Mouse (Mus musculus) B cell, adult 67 days (primary cell): ENCODE measurements around the gene Cyren. TPM values are rescaled to one million over a fixed set of nuclear protein-coding genes. Genes with fewer than 3 reads are reported as not detected.

Experiments
- total RNA-seq, 2 experiments: library from RNA; stranded (reverse); gene quantifications; 4 replicates each; pipeline ENCODE4 v1.2.4; 2023

The Cyren gene
- 10 to 100 TPM; 11.5 to 16.5 TPM for total RNA-seq

DNA sequence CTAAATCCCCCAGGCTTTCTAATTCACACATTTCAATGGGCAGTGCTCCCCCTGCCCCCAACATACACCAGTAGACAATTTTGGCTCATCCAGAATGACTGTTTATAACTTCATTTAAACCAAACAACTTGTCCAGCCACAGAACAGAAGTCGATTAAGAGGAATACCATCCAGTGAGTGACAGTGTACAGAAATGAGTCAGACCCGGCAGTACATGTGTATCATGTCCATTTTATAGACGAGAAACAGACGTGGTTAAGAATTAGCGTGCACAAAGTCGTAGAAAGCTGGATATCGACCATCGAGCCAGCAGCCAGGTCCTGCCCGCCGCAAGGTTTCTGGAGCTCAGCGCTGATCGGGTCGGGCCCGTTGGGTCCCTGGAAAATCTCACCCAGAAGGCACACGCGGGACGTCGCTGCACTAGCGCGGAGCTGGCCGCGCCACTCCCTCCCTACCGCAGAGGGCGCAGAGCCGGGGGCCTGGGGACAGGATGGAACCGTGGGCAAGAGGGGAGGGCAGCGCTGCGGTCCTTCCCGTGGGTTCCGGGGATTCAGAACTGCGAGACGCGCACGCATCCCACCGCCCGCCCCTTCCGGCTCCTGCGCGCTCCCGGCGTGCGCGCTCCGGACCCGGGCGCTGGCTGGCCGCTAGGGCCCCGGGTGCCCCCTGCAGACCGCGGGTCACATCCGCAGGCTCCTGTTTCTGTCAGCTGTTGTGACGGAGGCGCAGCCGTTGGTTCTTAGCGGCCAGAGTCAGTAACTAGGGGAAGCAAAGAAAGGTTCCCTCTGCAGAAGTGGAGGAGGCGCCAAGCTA, at the start of gene Cyren:
Gene Cyren (minus strand): TSS at position 552 of the 813 bp plus-strand sequence.

GRCm38 (mm10) chr6:34919956-34920355, 42.1 kb upstream of the Cyren start, which contains the start of gene Stra8:
Gene Stra8 (plus strand): TSS chr6:34920163.

GRCm38 (mm10) chr6:34910371-34911219, 32.7 kb upstream of the Cyren start, which contains the start of gene Wdr91:
Gene Wdr91 (minus strand): TSS chr6:34910876.

DNA sequence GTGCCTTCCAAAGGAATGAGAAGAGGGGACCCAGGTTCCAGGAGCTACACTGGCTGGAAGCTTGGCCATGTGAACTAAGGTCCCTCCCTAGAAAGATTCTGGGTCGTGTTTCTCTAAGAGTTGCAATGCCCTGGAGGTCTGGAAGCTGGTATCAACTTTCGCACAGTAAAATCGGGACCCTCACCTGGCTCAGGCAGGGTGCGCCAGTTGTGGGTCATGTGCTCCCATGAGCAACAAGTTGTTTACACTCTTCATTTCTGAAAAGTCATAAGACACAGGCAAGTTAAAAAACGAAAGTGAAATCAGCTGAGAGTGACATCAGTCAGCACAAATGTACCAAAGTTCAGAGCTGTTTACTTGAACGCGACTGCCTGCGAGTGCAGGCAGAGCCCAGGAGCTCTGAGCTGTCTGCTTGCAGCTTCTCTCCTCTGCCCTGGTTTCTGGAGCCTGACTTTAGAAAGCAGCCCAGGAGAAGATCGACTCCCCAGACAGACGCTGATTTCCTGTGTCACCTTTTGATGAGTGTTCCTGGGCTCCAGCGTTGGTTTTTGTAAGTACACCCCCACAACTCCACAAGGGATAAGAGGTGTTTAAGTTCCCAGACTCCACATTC, 15.0 kb downstream of the Cyren start, which contains the start of gene Tmem140:
Gene Tmem140 (plus strand): TSS at position 356 of the 613 bp plus-strand sequence.

Other genes with a start within 250 kb of the Cyren start
- gene Agbl3, start 97.6 kb downstream of the Cyren start, total RNA-seq = 1 to 10 TPM; 6.9 to 7.1 TPM
- gene Tmem140, start 14.9 kb downstream of the Cyren start, total RNA-seq = 10 to 100 TPM in 1 of 2 experiments, 1 to 10 TPM in 1; 9.3 to 13.3 TPM
- gene Wdr91, start 32.8 kb upstream of the Cyren start, total RNA-seq = 10 to 100 TPM; 70.6 to 74.3 TPM
- gene Stra8, start 42.1 kb upstream of the Cyren start, total RNA-seq = not detected
- under 1 TPM in 1 of 2 experiments, not detected in 1; 0.23 TPM for gene Slc23a4, start 110.3 kb upstream of the Cyren start, total RNA-seq